Comparison of ENCODE assay signal across 27 mouse cellular contexts in the genomic region with DNA sequence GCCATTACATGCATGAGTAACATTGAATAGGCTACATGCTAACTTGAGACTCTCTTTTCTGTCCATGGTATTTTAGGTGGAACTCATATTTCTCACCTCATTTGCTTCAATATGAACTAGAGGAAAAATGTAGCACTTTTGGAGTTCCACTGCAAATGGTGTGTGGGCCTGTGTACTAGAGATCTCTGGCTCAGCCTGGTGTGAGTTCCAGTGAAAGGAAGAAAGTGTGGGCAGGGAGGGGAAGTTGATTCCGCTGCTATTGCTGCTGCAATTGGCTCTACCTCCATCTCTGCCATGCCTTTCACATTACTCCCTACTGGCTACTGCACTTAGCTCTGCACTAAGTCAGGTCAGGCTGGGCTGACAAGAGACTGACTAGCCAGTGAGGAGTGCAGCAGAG. TPM values are rescaled to one million over a fixed set of nuclear protein-coding genes. Genes with fewer than 3 reads are reported as not detected.
A peak's percentile ranks its signal among the peaks of the same experiment; 100 is the strongest.
DNase-seq lines count a peak whose midpoint lies in the region; ATAC-seq and TF ChIP-seq lines count a peak whose summit lies in the region.
"Had no signal": no experiment of that assay in that cellular context is flagged by ENCODE, and none has a peak within 500 bp of the region (broad histone marks: within the 10 kb centered on the region; RNA-seq: fewer than 3 reads in every experiment).

No protein-coding gene starts in this region.

- H3K36me3 ChIP-seq in hindbrain, embryonic 11.5 days (ENCODE audit: control insufficient read depth, insufficient read depth, low read length) = no peaks in the 10 kb centered on the region
- H3K36me3 ChIP-seq in liver, postnatal 0 days (replicated peaks; ENCODE audit: insufficient read depth, low read length) = no peaks in the 10 kb centered on the region
- H3K36me3 ChIP-seq: embryonic facial prominence, embryonic 12.5 days; forebrain, embryonic 12.5 days; forebrain, embryonic 15.5 days; G1E; hindbrain, embryonic 13.5 days had no signal

- ATAC-seq in frontal cortex, adult (ENCODE audit: low TSS enrichment) = peak; percentile 100
- ATAC-seq in hindbrain, embryonic 11.5 days (ENCODE audit: low FRiP score) = no peak
- ATAC-seq in liver, postnatal 0 days = no peak
- ATAC-seq: forebrain, embryonic 15.5 days; hindbrain, postnatal 0 days; inflammation-experienced regulatory T-cells, adult 6 months; intestine, embryonic 16.5 days had no signal

- H3K4me3 ChIP-seq in hindbrain, embryonic 11.5 days (ENCODE audit: low read depth, low read length) = no peak overlapping the region
- H3K4me3 ChIP-seq in liver, postnatal 0 days (ENCODE audit: low read depth, low read length) = no peak overlapping the region
- H3K4me3 ChIP-seq: embryonic facial prominence, embryonic 12.5 days; erythroblast, embryonic 14.5 days; forebrain, embryonic 12.5 days; forebrain, embryonic 15.5 days; hindbrain, embryonic 13.5 days had no signal

- no peak overlapping the region for H3K9ac ChIP-seq in hindbrain, embryonic 11.5 days (ENCODE audit: low read depth, low read length)
- no peak overlapping the region for H3K9ac ChIP-seq in liver, postnatal 0 days (replicated peaks)
- H3K9ac ChIP-seq: embryonic facial prominence, embryonic 12.5 days; forebrain, embryonic 12.5 days; forebrain, embryonic 15.5 days; hindbrain, embryonic 13.5 days had no signal

- TF ChIP-seq CTCF in liver, postnatal 0 days (IDR thresholded peaks at IDR 0.05; ENCODE audit: low read depth) = no peak

- TF ChIP-seq EP300 in liver, postnatal 0 days (IDR thresholded peaks at IDR 0.05; ENCODE audit: low read depth) = no peak

- H3K27ac ChIP-seq in hindbrain, embryonic 11.5 days (ENCODE audit: low read depth, low read length) = no peak overlapping the region
- no peak overlapping the region for H3K27ac ChIP-seq in liver, postnatal 0 days (ENCODE audit: low read depth)
- H3K27ac ChIP-seq: embryonic facial prominence, embryonic 12.5 days; forebrain, embryonic 12.5 days; forebrain, embryonic 15.5 days; hindbrain, embryonic 13.5 days; hindbrain, postnatal 0 days had no signal

- H3K9me3 ChIP-seq in hindbrain, embryonic 11.5 days (ENCODE audit: control insufficient read depth, low read length) = no peaks in the 10 kb centered on the region
- no peaks in the 10 kb centered on the region for H3K9me3 ChIP-seq in liver, postnatal 0 days (ENCODE audit: low read length)
- H3K9me3 ChIP-seq: embryonic facial prominence, embryonic 12.5 days; forebrain, embryonic 12.5 days; forebrain, embryonic 15.5 days; hindbrain, embryonic 13.5 days had no signal

- H3K4me1 ChIP-seq in hindbrain, embryonic 11.5 days (replicated peaks; ENCODE audit: control insufficient read depth, insufficient read depth, low read length) = no peaks in the 10 kb centered on the region
- no peaks in the 10 kb centered on the region for H3K4me1 ChIP-seq in liver, postnatal 0 days (ENCODE audit: insufficient read depth)
- H3K4me1 ChIP-seq: embryonic facial prominence, embryonic 12.5 days; forebrain, embryonic 12.5 days; forebrain, embryonic 15.5 days; hindbrain, embryonic 13.5 days had no signal

- no peak for DNase-seq in frontal cortex, postnatal 25 days (ENCODE audit: low spot score in 2 of 2)
- peak; percentile 25 for DNase-seq in right cerebral cortex, adult 18-20 months
- no peak for DNase-seq in right cerebral cortex, adult 2 months (ENCODE audit: low spot score in 2 of 2)
- DNase-seq in retina, postnatal 1 day = peak; percentile 9
- DNase-seq in hindbrain, embryonic 11.5 days (ENCODE audit: low spot score) = no peak
- no peak for DNase-seq in liver, postnatal 0 days
- DNase-seq: adrenal gland, adult 8-10 months; adrenal gland, postnatal 25 days; B cell, adult 2 months; cerebellum, adult 18-20 months; cerebellum, adult 9-10 months; cerebellum, postnatal 14 days; gastrocnemius, postnatal 10 days; gastrocnemius, postnatal 36 days; heart, adult 11 months had no signal

- no peaks in the 10 kb centered on the region for H3K27me3 ChIP-seq in hindbrain, embryonic 11.5 days (ENCODE audit: control insufficient read depth, insufficient read depth, low read length)
- no peaks in the 10 kb centered on the region for H3K27me3 ChIP-seq in liver, postnatal 0 days (ENCODE audit: insufficient read depth, low read length)
- H3K27me3 ChIP-seq: CH12.LX; embryonic facial prominence, embryonic 12.5 days; forebrain, embryonic 12.5 days; forebrain, embryonic 15.5 days; hindbrain, embryonic 13.5 days had no signal

- no peak overlapping the region for H3K4me2 ChIP-seq in hindbrain, embryonic 11.5 days (replicated peaks; ENCODE audit: low read depth, low read length)
- no peak overlapping the region for H3K4me2 ChIP-seq in liver, postnatal 0 days (ENCODE audit: low read depth, low read length)
- H3K4me2 ChIP-seq: embryonic facial prominence, embryonic 12.5 days; forebrain, embryonic 12.5 days; forebrain, embryonic 15.5 days; heart, embryonic 11.5 days; hindbrain, embryonic 13.5 days had no signal

- WGBS in hindbrain, embryonic 11.5 days = 77% methylated on average over 1 of the region's 1 CpGs
- 79% methylated on average over 1 of the region's 1 CpGs for WGBS in liver, postnatal 0 days (ENCODE audit: insufficient replicate concordance)

RNA-seq across cellular contexts. Expression of gene Cxcl13, which starts 45.7 kb away (rescaled TPM):
- 0.20 and 0.21 TPM in 2 replicates for polyA plus RNA-seq in hindbrain, embryonic 11.5 days (2014; fragmentation: Nextera tagmentation; extraction: Ambion mirVana)
- polyA plus RNA-seq in liver, postnatal 0 days (2015; fragmentation: Nextera tagmentation; extraction: Ambion mirVana) = 0.09 and 0.18 TPM in 2 replicates
- polyA plus RNA-seq: erythroblast, embryonic 14.5 days; forebrain, embryonic 12.5 days; G1E had no signal

Comparison
In these comparisons a context has a peak if more than half of its experiments do, and no peak if none do; other contexts are left out.
1. DNase-seq: peak in right cerebral cortex, adult 18-20 months (single experiment) and retina, postnatal 1 day (single experiment); none in frontal cortex, postnatal 25 days (0 of 2), right cerebral cortex, adult 2 months (0 of 2), hindbrain, embryonic 11.5 days (single experiment) and liver, postnatal 0 days (single experiment).